Mouse (Mus musculus) MN1 (cell line): ENCODE results near the gene Gm29106.
"Not testable (repeated sequence)": the region's sequence is repeated elsewhere in the genome, so short reads cannot be mapped to it uniquely, and the experiment has no call there.

Source experiments
- DNase-seq: peaks from one replicate; pipeline ENCODE4 v3.0.0-alpha.2; 2016; ENCODE audit warnings: low spot score

The Gm29106 gene

GRCm38 (mm10) chr1:118176242-118176641, at the start of gene Gm29106:
Gm29106 (plus strand) TSS chr1:118176542.
- not testable (repeated sequence) for DNase-seq

GRCm38 (mm10) chr1:118228540-118228939, 52.2 kb downstream of the Gm29106 start:
- peak; percentile 18 for DNase-seq

GRCm38 (mm10) chr1:118236032-118236431, 59.7 kb downstream of the Gm29106 start:
- no peak for DNase-seq
